Mouse (Mus musculus): Measurements from ENCODE around the gene Raph1.

DNA sequence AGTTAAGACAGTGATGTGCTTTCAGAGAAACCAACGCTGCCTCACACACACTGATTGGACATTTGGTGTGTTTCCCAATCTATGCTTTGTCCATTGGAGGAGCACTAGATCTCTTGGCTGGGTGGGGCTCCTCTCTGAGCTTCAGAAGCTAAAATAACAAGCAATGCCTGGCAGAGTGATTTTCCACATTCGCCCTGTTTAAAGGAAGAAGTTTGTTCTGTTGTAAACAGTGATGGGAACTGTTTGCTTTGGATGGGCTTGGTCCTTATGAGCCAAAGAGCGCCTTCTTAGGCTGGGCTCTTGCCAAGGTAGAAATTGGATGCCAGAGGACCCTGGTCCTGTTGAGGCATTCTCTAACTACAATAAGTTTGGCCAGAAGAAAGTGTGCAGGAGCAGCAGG, 45.1 kb upstream of the Raph1 start:
- no peak for TF ChIP-seq POLR2A (IDR thresholded peaks at IDR 0.05; ENCODE audit: low read depth, low read length)
- TF ChIP-seq CTCF (IDR thresholded peaks at IDR 0.05; ENCODE audit: extremely low read depth, insufficient read depth, insufficient read length, insufficient replicate concordance): no peak
